Mouse (Mus musculus) brain, embryonic 14.5 days (tissue): ENCODE results near the gene Mob2.

Experiments used
- CTCF ChIP-seq: fragments of 200-500 bp; IDR thresholded peaks from 2 replicates; pipeline ENCODE4 v1.5.1; 2012; ENCODE audit warnings: inconsistent platforms, mild to moderate bottlenecking, moderate library complexity, borderline replicate concordance; ENCODE audit not compliant: insufficient read depth, insufficient read length; ENCODE audit errors: extremely low read depth
- POLR2A ChIP-seq: fragments of 200-500 bp; IDR thresholded peaks from 2 replicates; pipeline ENCODE4 v1.6.1; 2012; ENCODE audit warnings: mild to moderate bottlenecking, inconsistent platforms, borderline replicate concordance; ENCODE audit not compliant: poor library complexity, insufficient read depth, insufficient read length, severe bottlenecking; ENCODE audit errors: extremely low read depth

- no peak for TF ChIP-seq POLR2A
- no peak for TF ChIP-seq CTCF
These were observed 20.0 kb upstream of the Mob2 start for GRCm38 (mm10) chr7:142080876-142081275.
